Mouse (Mus musculus): Measurements from ENCODE around the gene Stk17b.

DNA sequence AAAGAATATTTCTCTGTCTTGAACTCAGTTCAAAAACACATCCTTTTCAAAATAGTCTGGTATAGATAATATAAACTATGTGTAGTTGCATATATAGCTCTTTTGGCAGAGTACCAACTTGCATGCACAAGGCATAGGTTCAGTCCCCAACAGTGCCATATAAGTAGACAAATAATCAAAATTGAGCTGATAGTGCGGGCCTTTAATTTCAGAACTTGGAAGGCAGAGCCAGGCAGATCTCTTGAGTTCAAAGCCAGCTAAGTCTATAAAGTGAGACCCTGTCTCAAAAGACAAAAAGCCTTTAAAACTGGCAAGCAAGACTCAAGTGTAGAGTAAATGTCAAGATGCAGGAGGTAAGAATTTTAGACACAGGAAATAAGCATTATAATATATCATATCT, 2.1 kb downstream of the Stk17b start:
- no peak for TF ChIP-seq CTCF (IDR thresholded peaks at IDR 0.05; ENCODE audit: low read depth, low read length)
- TF ChIP-seq POLR2A (IDR thresholded peaks at IDR 0.05; ENCODE audit: borderline replicate concordance, low read depth, low read length), result no peak

All from bone marrow macrophage, adult 2 months (primary cell).